Mouse (Mus musculus) ES-E14 (cell line): ENCODE data around the gene Amer3. TPM values are rescaled to one million over a fixed set of nuclear protein-coding genes. Genes with fewer than 3 reads are reported as not detected.
A peak's percentile ranks its signal among the peaks of the same experiment; 100 is the strongest.

Source experiments
- DNase-seq: peaks from one replicate; pipeline ENCODE4 v3.0.0-alpha.2; 2013; ENCODE audit warnings: low read depth, low spot score
- H3K27ac ChIP-seq: 2 replicates; pipeline ENCODE4 v1.5.1; 2012; ENCODE audit warnings: low read depth, mild to moderate bottlenecking, low read length, moderate library complexity, mixed read lengths; ENCODE audit not compliant: poor library complexity, insufficient read depth, severe bottlenecking
- H3K36me3 ChIP-seq: 2 replicates; pipeline ENCODE4 v1.6.1; 2012; ENCODE audit warnings: mild to moderate bottlenecking, low read length, moderate library complexity, mixed read lengths; ENCODE audit not compliant: control insufficient read depth, poor library complexity, insufficient read depth, severe bottlenecking
- H3K4me1 ChIP-seq, 2 experiments: fragments of 150-350 bp in 1 of 2; sonication (generic) in 1 of 2; 2 replicates each; pipeline ENCODE4 v1.6.1; 2012; ENCODE audit warnings: low read length in 2 of 2, mild to moderate bottlenecking in 1 of 2, mixed read lengths in 1 of 2; ENCODE audit not compliant: control insufficient read depth in 2 of 2, insufficient read depth in 2 of 2, poor library complexity in 1 of 2
- H3K4me3 ChIP-seq, 2 experiments: fragments of 150-350 bp in 1 of 2; sonication (generic) in 1 of 2; 2 replicates each; pipeline ENCODE4 v1.5.1; 2012; ENCODE audit warnings: low read length in 2 of 2, low read depth in 1 of 2, mild to moderate bottlenecking in 1 of 2, mixed read lengths in 1 of 2; ENCODE audit not compliant: insufficient read depth in 1 of 2, poor library complexity in 1 of 2, severe bottlenecking in 1 of 2
- H3K9ac ChIP-seq: 2 replicates; pipeline ENCODE4 v1.6.1; 2012; ENCODE audit warnings: low read depth, mild to moderate bottlenecking, low read length, mixed read lengths; ENCODE audit not compliant: poor library complexity, insufficient read depth, severe bottlenecking
- H3K9me3 ChIP-seq: fragments of 150-350 bp; sonication (generic); 2 replicates; pipeline ENCODE4 v1.6.1; 2012; ENCODE audit warnings: low read depth, mild to moderate bottlenecking, low read length; ENCODE audit not compliant: control insufficient read depth, insufficient read depth
- CHD2 ChIP-seq: IDR thresholded peaks from 2 replicates; pipeline ENCODE4 v1.6.1; 2014; ENCODE audit warnings: mild to moderate bottlenecking, low read depth, low read length, inconsistent platforms
- HCFC1 ChIP-seq: IDR thresholded peaks from 2 replicates; pipeline ENCODE4 v1.6.1; 2012; ENCODE audit warnings: low read length, inconsistent platforms, borderline replicate concordance; ENCODE audit not compliant: insufficient read depth
- MAFK ChIP-seq: IDR thresholded peaks from 2 replicates; pipeline ENCODE4 v1.6.1; 2014; ENCODE audit warnings: mild to moderate bottlenecking, low read depth, low read length, inconsistent platforms; ENCODE audit not compliant: insufficient read depth
- ZC3H11A ChIP-seq: IDR thresholded peaks from 2 replicates; pipeline ENCODE4 v1.6.1; 2012; ENCODE audit warnings: low read depth, mild to moderate bottlenecking, inconsistent platforms, low read length, borderline replicate concordance
- ZNF384 ChIP-seq: IDR thresholded peaks from 2 replicates; pipeline ENCODE4 v1.6.1; 2012; ENCODE audit warnings: low read depth, low read length, inconsistent platforms
- in situ Hi-C, 2 experiments: fragments of 600-800 bp; cut with MboI; formaldehyde crosslinking; loops; one replicate each; pipeline ENCODE4 v1.15.1; 2025; ENCODE audit warnings: low sequenced_read_pairs in 2 of 2, inconsistent platforms in 1 of 2; ENCODE audit not compliant: unreplicated experiment in 2 of 2
- total RNA-seq: library from RNA; depleted of rRNA; stranded (reverse); fragments of 300-350 nt; gene quantifications from 2 replicates; pipeline ENCODE4 v1.2.3, GENCODE M21; 2012

Amer3 gene
- total RNA-seq, 1 experiment: not detected

- Histone ChIP-seq H3K9ac (no peak overlapping the region), H3K4me3 (no peak overlapping the region), H3K27ac (no peak overlapping the region), H3K4me1 (peaks cover 0 to 3% of the 10 kb centered on the region in 2 experiments; a peak in 2 of 4 replicates), H3K36me3 (no peaks in the 10 kb centered on the region), H3K9me3 (no peaks in the 10 kb centered on the region)
- in situ Hi-C loops: no loop called here
- TF ChIP-seq ZC3H11A (no peak), ZNF384 (no peak), MAFK (no peak), HCFC1 (no peak), CHD2 (no peak)
- DNase-seq: no peak
Observed at GRCm38 (mm10) chr1:34584736-34585135, 5.3 kb downstream of the Amer3 start.

GRCm38 (mm10) chr1:34587298-34588096 lies 8.0 kb downstream of the Amer3 start:
- Histone ChIP-seq H3K36me3 (no peaks in the 10 kb centered on the region), H3K9me3 (no peaks in the 10 kb centered on the region), H3K4me1 (no peaks in the 10 kb centered on the region), H3K27ac (no peak overlapping the region), H3K4me3 (no peak overlapping the region), H3K9ac (no peak overlapping the region; the same call in 1 of the 2 replicates)
- in situ Hi-C loops: no loop called here
- DNase-seq: no peak
- TF ChIP-seq HCFC1 (no peak), CHD2 (no peak), ZC3H11A (no peak), MAFK (no peak), ZNF384 (no peak)

GRCm38 (mm10) chr1:34600000-34600399 lies 20.5 kb downstream of the Amer3 start:
- H3K36me3 ChIP-seq: no peaks in the 10 kb centered on the region
- TF ChIP-seq ZC3H11A: no peak
- TF ChIP-seq HCFC1: no peak
- TF ChIP-seq CHD2: no peak
- TF ChIP-seq ZNF384: no peak
- no peak for TF ChIP-seq MAFK
- H3K9me3 ChIP-seq: no peaks in the 10 kb centered on the region
- no peaks in the 10 kb centered on the region for H3K4me1 ChIP-seq
- no peak for DNase-seq
- H3K9ac ChIP-seq: no peak overlapping the region
- peak overlapping the region in 1 of 2 experiments; percentile 12; a peak in 1 of 4 replicates for H3K4me3 ChIP-seq
- in situ Hi-C loops: no loop called here
- H3K27ac ChIP-seq: no peak overlapping the region

DNA sequence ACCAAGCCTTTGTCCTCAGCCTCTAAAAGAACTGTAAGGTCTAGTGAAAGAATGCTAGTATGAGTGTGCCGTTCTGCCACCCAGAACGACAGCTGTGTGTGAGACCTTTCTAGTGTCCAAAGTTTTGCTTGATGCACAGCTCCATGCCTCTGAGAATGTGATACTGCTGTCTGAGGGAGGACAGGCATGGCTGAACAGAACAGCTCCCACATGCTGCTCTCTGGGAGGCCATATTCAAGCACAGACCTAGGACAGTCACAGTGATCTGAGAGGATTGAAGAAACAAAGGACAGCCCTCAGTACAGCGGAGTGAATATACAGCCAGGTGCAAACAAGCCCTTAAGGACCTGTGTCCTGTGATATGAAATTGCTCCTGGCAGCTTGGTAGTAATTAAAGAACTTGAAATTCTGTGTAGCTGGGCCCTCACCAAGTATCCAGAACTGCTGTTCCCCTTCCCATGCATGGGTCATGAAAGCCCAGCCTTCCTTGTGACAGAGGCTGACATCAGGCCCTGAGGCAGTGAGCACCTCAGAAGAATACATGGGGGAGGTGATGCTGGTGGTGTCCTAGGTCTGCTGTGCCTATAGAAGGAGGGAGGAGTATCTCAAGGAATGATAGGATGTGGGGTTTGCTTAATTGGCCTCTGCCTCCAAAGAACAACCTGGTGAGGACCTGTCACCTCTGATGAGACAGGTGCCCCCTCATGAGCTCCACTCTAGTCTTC lies 22.0 kb downstream of the Amer3 start:
- no peaks in the 10 kb centered on the region for H3K36me3 ChIP-seq
- no peak overlapping the region for H3K27ac ChIP-seq
- no peak overlapping the region for H3K9ac ChIP-seq
- TF ChIP-seq CHD2: no peak
- no peak for TF ChIP-seq ZC3H11A
- no peak for TF ChIP-seq ZNF384
- TF ChIP-seq MAFK: no peak
- TF ChIP-seq HCFC1: no peak
- H3K4me1 ChIP-seq: no peaks in the 10 kb centered on the region
- no peak overlapping the region for H3K4me3 ChIP-seq
- in situ Hi-C loops: no loop called here
- no peaks in the 10 kb centered on the region for H3K9me3 ChIP-seq
- no peak for DNase-seq
